Mouse (Mus musculus): ENCODE measurements around the gene Nod2.
A peak's percentile ranks its signal among the peaks of the same experiment; 100 is the strongest.

Nod2 gene

DNA sequence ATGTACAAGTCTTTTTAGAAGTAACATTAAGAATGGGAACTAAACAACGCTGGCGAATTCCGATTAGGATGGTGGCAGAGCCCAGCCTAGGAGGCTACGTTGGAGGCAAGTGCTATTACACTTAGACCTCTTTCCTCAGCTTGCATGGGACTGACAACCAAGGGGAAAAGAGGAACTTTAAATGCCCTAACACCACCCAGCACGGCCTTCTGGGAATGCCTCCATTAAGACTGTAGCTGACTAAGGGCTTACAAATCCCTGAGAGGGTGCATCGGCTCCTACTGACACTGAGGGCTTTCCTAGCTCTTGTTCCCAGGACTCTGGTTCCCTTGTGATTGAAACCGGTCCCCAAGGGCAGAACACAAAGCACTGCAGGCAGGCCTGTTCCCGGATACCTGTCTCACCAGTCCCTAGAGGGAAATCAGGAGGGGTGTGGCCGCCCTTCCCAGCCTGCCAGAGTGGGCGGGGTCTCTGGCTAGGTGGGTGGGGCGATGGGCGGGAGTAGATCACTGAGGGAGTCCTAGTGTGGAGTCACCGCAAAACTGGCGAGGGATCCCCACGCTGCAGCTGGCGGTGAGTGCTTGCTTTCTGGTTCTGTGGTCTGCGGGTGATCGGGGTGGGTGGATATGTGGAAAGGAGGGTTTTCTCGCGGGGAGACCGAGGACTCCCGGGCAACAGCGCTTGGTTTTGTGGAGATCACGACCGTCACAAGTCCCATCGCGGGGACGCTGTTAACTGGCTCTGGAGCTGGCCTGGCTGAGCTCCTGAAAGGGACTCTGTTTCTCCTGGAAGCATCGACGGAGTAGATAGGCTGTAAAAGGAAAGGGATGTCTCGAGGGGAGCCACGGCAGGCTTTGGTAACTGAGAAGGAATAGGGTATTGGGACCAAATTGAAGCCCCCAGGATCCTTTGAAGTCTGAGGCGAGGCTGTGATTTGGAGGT lies at the start of gene Nod2:
Nod2 (plus strand) TSS at position 479 of the 942 bp plus-strand sequence.
- peak; percentile 88 for DNase-seq (ENCODE audit: extremely low spot score)

DNA sequence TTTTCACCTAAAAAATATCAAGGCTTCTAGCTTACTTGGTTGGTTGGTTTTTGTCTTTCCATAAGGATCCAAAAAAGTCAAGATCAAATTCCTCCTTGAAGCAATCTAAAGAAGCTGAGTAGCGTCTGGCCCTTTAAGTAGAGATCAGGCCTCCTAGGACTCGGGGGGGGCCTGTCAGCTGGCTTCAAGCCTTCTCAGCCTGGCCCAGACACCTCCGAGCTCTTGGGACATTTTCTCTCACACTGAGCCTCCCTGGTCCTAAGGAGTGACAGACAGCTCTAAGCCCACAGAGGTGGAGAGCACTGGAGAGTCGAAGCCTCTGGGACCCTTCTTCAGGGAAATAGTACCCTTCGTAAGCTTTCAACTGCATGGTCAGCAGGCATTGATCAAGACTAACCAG lies 48.5 kb upstream of the Nod2 start:
- DNase-seq (ENCODE audit: extremely low spot score), result no peak

DNA sequence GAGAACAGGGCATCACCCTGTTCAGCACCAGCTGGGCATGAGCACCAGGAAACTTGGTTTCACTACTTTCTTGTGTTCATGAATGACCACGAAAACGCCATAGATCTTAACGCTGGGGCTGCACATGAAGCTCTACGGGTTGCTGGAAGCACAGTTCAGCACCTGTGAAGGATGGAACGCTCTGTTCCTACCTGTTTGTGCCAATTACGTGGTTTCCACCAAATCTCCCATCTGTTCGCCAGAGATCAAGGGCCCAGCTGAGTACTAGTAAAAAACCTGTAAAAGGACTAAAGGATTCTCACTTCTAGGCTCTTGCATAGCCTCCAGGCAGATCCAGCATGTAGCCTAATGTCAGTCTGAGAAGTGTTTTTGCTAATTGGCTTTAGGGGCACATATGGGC lies 47.6 kb upstream of the Nod2 start:
- no peak for DNase-seq (ENCODE audit: extremely low spot score)

GRCm38 (mm10) chr8:88603446-88603989 lies 43.6 kb upstream of the Nod2 start:
- no peak for DNase-seq (ENCODE audit: extremely low spot score)

GRCm38 (mm10) chr8:88604065-88605038 lies 42.8 kb upstream of the Nod2 start:
- peak; percentile 96 for DNase-seq (ENCODE audit: extremely low spot score)

- DNase-seq (ENCODE audit: extremely low spot score), result no peak
Observed at GRCm38 (mm10) chr8:88605361-88606040, 41.6 kb upstream of the Nod2 start.

- no peak for DNase-seq (ENCODE audit: extremely low spot score)
Observed at GRCm38 (mm10) chr8:88609036-88609435, 38.1 kb upstream of the Nod2 start.

DNA sequence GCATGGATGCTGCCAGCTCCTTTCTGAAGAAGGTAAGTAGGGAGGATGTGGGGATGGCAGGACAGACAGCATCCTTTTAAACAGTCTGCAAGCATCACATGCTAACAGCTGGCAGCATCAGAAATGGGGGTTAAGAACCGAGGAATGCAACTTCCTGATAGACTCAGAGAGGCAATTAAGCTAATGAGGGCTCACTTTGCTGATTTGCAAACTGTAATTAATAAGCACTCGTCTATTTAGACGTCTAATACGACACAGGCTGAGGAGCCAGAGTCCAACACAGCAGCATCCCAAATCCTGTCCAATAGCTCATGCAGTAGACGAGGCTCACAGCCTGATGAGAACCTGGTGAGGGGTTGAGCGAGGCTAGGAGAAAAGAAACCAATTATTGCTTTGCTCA lies 36.8 kb upstream of the Nod2 start:
- no peak for DNase-seq (ENCODE audit: extremely low spot score)

- DNase-seq (ENCODE audit: extremely low spot score), result no peak
Observed at GRCm38 (mm10) chr8:88614981-88615380, 32.1 kb upstream of the Nod2 start.

GRCm38 (mm10) chr8:88618612-88619011 lies 28.5 kb upstream of the Nod2 start:
- no peak for DNase-seq (ENCODE audit: extremely low spot score)

DNA sequence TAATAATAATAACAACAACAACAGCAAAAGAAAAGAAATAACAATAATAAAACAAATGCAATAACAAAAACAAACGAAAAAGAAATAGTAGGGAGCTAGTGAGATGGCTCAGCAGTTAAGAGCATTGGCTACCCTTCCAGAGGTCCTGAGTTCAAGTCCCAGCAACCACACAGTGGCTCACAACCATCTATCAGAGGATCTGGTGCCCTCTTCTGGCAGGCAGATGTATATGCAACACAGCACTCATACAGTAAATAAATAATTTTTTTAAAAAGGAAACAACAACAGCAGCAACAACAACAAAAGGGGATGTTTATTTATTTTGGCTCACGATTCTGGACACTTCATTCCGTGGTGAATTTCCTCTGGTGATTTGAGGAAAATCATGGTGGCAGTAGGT lies 27.6 kb upstream of the Nod2 start:
- no peak for DNase-seq (ENCODE audit: extremely low spot score)

GRCm38 (mm10) chr8:88620931-88621330 lies 26.2 kb upstream of the Nod2 start:
- DNase-seq (ENCODE audit: extremely low spot score), result no peak

DNA sequence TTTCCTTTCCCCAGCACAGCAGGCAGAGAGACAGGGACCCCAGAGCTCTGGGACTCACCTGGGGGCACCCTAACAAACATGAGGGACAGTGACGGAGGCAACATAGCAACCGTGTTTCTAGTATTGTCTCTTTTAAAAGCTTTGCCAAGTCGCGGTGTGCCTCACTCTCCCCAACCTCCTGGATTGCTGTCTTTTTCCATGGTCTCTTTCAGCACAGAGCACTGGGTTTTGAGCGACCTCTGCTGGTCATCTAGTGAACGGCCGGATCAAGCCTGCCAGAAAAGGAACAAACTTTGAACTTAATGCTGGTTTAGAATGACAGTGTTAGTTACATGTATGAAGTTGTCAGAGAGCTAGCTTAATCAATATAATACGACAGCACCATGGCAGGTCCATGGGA lies 25.7 kb upstream of the Nod2 start:
- peak; percentile 81 for DNase-seq (ENCODE audit: extremely low spot score)

- DNase-seq (ENCODE audit: extremely low spot score), result no peak
Observed at GRCm38 (mm10) chr8:88623351-88623750, 23.8 kb upstream of the Nod2 start.

DNA sequence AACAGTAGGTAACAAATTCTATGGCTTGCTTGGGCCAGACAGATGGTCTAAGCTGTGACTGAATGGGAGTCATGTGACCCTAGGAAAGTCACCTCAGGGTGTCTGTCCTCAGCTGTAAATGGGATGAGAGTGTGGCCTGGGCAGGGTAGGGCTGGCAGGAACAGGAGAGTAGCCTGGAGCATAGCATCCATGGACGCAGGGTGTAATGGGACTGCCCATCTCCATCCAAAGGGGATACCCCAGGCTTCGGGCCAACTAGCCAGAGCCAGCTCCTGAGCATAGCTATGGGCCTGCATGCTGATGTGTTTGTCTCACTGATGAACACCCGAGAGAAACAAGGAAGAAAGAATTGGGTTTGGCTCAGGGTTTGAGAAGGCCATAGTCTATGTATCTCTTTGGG lies 22.8 kb upstream of the Nod2 start:
- DNase-seq (ENCODE audit: extremely low spot score), result no peak

- DNase-seq (ENCODE audit: extremely low spot score), result no peak
Observed at GRCm38 (mm10) chr8:88626433-88626832, 20.7 kb upstream of the Nod2 start.

- no peak for DNase-seq (ENCODE audit: extremely low spot score)
Observed at GRCm38 (mm10) chr8:88626940-88627264, 20.2 kb upstream of the Nod2 start.

- peak; percentile 77 for DNase-seq (ENCODE audit: extremely low spot score)
Observed at GRCm38 (mm10) chr8:88627265-88627991, 19.7 kb upstream of the Nod2 start.

GRCm38 (mm10) chr8:88628001-88628774 lies 18.9 kb upstream of the Nod2 start:
- DNase-seq (ENCODE audit: extremely low spot score), result no peak

- DNase-seq (ENCODE audit: extremely low spot score), result no peak
Observed at GRCm38 (mm10) chr8:88630225-88630624, 16.9 kb upstream of the Nod2 start.

All from embryo, embryonic 9.5 days (tissue).